Mouse (Mus musculus) spleen, adult 2 months (tissue): Measurements from ENCODE around the gene Bpifb9a.
"Not testable (repeated sequence)": the region's sequence is repeated elsewhere in the genome, so short reads cannot be mapped to it uniquely, and the experiment has no call there.

ENCODE experiments used
- CTCF ChIP-seq: fragments of 200-500 bp; IDR thresholded peaks from 2 replicates; pipeline ENCODE4 v1.5.1; 2011; ENCODE audit warnings: mild to moderate bottlenecking, inconsistent platforms; ENCODE audit not compliant: insufficient read depth, insufficient read length, insufficient replicate concordance; ENCODE audit errors: extremely low read depth
- POLR2A ChIP-seq: fragments of 200-500 bp; IDR thresholded peaks from 2 replicates; pipeline ENCODE4 v1.6.1; 2011; ENCODE audit warnings: low read depth, low read length, inconsistent platforms

DNA sequence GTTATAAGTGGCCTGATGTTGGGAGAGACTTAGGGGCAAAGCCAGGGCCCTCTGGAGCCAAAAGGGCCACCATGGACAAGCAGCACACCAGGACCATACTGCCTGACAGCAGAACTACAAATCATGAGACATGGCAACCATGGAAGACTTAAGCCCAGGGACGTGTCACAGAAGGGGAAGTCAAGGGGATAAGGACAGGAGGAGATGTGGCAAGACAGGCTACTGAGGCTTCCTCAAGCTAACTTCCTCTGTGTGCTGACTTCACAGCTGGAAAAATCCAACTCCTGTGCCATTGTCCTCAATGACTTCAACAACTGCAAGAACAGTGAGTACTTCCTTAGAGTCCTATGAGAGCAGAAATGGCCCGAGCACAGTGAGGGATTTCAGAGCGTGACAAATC is 6.7 kb downstream of the Bpifb9a start:
- TF ChIP-seq CTCF, POLR2A: not testable (repeated sequence)
